Mouse (Mus musculus): ENCODE data around the gene Hist1h2be. TPM values are rescaled to one million over a fixed set of nuclear protein-coding genes. Genes with fewer than 3 reads are reported as not detected.
"Not testable (repeated sequence)": the region's sequence is repeated elsewhere in the genome, so short reads cannot be mapped to it uniquely, and the experiment has no call there.

Hist1h2be gene
- polyA plus RNA-seq, 1 experiment from 2014 or later = 2.2 TPM

DNA sequence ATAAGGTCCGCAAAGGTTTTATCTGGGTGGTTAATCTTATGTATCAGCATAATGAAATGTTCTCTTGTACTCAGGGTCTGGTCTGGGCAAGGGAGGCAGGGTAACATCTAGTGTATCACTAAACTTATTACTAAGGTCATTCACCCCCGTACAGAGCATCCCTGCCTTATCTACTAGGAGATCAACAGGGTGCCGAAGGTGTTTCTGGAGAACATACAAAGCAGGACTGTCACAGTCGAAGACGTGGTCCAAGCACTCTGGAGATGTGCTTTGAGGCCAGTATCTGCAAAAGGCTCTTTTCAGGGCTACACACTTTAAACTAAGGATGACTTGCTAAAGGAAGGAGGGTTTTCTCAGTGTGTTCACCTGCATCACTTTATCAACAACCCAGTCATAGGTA is 74.2 kb downstream of the Hist1h2be start:
- H3K27ac ChIP-seq (ENCODE audit: low read depth, low read length) = no peak overlapping the region; the same call in 1 of the 2 replicates

DNA sequence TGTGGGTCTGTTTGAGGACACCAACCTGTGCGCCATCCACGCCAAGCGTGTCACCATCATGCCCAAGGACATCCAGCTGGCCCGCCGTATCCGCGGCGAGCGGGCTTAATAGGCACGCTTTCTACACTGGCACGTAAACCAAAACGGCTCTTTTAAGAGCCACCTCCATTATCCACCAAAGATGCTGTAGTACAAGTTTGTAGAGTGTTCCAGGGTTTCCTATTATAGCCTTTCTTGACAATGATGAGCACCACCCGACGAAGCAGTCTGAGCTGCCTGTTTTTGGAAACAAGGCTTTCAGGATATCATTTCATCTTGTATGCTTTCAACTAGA is 76.2 kb downstream of the Hist1h2be start:
- not testable (repeated sequence) for H3K9me3 ChIP-seq (ENCODE audit: control insufficient read depth, low read length); DNase-seq (ENCODE audit: low spot score); H3K27ac ChIP-seq (ENCODE audit: low read depth, low read length); ATAC-seq (ENCODE audit: low FRiP score); H3K27me3 ChIP-seq (ENCODE audit: control insufficient read depth, insufficient read depth, low read length); H3K36me3 ChIP-seq (ENCODE audit: control insufficient read depth, insufficient read depth, low read length); H3K4me1 ChIP-seq (replicated peaks; ENCODE audit: control insufficient read depth, insufficient read depth, low read length); H3K9ac ChIP-seq (ENCODE audit: low read depth, low read length)
- Histone ChIP-seq H3K4me3 (ENCODE audit: low read depth, low read length) (peak overlapping the region; percentile 39), H3K4me2 (replicated peaks; ENCODE audit: low read depth, low read length) (peak overlapping the region; percentile 32; the same call in 1 of the 2 replicates)
- WGBS = 0% methylated on average over 3 of the region's 14 CpGs

More for the DNA sequence above, 74.2 kb downstream of the Hist1h2be start:
- H3K27me3 ChIP-seq (ENCODE audit: control insufficient read depth, insufficient read depth, low read length) = no peaks in the 10 kb centered on the region
- no peak for ATAC-seq (ENCODE audit: low FRiP score)
- DNase-seq (ENCODE audit: low spot score) = no peak
- no peak overlapping the region for H3K4me3 ChIP-seq (ENCODE audit: low read depth, low read length)
- no peak overlapping the region for H3K9ac ChIP-seq (ENCODE audit: low read depth, low read length)
- no peaks in the 10 kb centered on the region for H3K9me3 ChIP-seq (ENCODE audit: control insufficient read depth, low read length)
- H3K4me1 ChIP-seq (replicated peaks; ENCODE audit: control insufficient read depth, insufficient read depth, low read length) = no peaks in the 10 kb centered on the region
- no peak overlapping the region for H3K4me2 ChIP-seq (replicated peaks; ENCODE audit: low read depth, low read length)
- no peaks in the 10 kb centered on the region for H3K36me3 ChIP-seq (ENCODE audit: control insufficient read depth, insufficient read depth, low read length)
- WGBS = 76% methylated on average over 5 of the region's 5 CpGs

DNA sequence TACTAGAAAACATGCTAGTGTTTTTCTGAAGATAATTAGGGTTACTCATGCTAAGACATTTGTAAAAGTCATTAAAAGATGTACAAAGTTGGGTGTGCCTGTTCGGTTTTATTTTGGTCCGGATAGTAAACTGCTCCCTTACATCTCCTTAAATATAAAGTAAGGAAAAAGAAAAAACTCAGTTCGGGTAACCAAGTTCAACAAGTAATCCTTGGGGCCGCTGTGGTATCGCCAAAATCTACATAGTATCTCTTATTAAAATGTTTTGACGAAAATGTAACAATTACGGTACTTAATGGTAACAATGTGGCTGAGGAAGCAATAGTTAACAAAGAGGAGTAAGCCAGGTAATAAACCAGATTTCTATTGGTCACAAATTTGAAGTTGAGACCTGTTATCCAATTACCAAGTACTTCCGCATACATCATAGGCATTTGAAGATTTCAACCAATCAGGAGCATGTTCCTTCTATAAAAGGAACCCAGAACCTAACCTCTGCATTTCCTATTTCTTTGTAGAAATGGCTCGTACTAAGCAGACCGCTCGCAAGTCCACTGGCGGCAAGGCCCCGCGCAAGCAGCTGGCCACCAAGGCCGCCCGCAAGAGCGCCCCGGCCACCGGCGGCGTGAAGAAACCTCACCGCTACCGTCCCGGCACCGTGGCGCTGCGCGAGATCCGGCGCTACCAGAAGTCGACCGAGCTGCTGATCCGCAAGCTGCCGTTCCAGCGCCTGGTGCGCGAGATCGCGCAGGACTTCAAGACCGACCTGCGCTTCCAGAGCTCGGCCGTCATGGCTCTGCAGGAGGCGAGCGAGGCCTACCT is 76.7 kb downstream of the Hist1h2be start, which contains the start of gene Hist1h3f:
Gene Hist1h3f (plus strand): TSS at position 88 of the 822 bp plus-strand sequence.
- under 1% methylated on average over 14 of the region's 45 CpGs for WGBS
- Histone ChIP-seq H3K9ac (ENCODE audit: low read depth, low read length) (peak within 1 kb of the TSS; percentile 64), H3K4me3 (ENCODE audit: low read depth, low read length) (peak within 1 kb of the TSS; percentile 40), H3K27ac (ENCODE audit: low read depth, low read length) (peak within 1 kb of the TSS; percentile 86), H3K27me3 (ENCODE audit: control insufficient read depth, insufficient read depth, low read length) (no peaks in the 10 kb centered on the region), H3K4me1 (replicated peaks; ENCODE audit: control insufficient read depth, insufficient read depth, low read length) (no peaks in the 10 kb centered on the region), H3K9me3 (ENCODE audit: control insufficient read depth, low read length) (no peaks in the 10 kb centered on the region), H3K36me3 (ENCODE audit: control insufficient read depth, insufficient read depth, low read length) (no peaks in the 10 kb centered on the region), H3K4me2 (replicated peaks; ENCODE audit: low read depth, low read length) (peak within 1 kb of the TSS; percentile 67)
- ATAC-seq (ENCODE audit: low FRiP score) (peak; percentile 94), DNase-seq (ENCODE audit: low spot score) (peak; percentile 88)

DNA sequence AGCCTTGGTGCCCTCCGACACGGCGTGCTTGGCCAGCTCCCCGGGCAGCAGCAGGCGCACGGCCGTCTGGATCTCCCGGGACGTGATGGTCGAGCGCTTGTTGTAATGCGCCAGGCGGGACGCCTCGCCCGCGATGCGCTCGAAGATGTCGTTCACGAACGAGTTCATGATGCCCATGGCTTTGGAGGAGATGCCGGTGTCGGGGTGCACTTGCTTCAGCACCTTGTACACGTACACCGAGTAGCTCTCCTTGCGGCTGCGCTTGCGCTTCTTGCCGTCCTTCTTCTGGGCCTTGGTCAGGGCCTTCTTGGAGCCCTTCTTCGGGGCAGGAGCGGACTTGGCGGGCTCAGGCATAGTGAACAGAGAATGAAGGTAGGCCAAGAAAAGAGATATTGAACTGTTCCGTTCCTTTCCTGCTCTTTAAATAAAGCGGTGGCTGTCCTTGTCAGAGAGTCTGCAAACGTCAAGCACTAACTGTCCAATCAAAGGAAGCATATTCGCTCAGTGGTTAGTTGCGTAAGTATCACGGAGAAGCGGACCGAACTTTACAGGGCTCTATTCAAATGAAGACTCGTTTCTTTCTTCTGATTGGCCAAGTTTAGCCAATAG is 77.8 kb downstream of the Hist1h2be start, which contains the start of gene Hist1h2bh:
Gene Hist1h2bh (minus strand): TSS at position 394 of the 609 bp plus-strand sequence.
- DNase-seq (ENCODE audit: low spot score) = peak; percentile 77
- Histone ChIP-seq H3K4me3 (ENCODE audit: low read depth, low read length) (peak within 1 kb of the TSS; percentile 40), H3K27ac (ENCODE audit: low read depth, low read length) (peak within 1 kb of the TSS; percentile 86), H3K4me2 (replicated peaks; ENCODE audit: low read depth, low read length) (peak within 1 kb of the TSS; percentile 67), H3K9ac (ENCODE audit: low read depth, low read length) (peak within 1 kb of the TSS; percentile 64)
- H3K4me1 ChIP-seq (replicated peaks; ENCODE audit: control insufficient read depth, insufficient read depth, low read length); H3K36me3 ChIP-seq (ENCODE audit: control insufficient read depth, insufficient read depth, low read length); H3K27me3 ChIP-seq (ENCODE audit: control insufficient read depth, insufficient read depth, low read length); H3K9me3 ChIP-seq (ENCODE audit: control insufficient read depth, low read length): not testable (repeated sequence)
- under 1% methylated on average over 24 of the region's 42 CpGs for WGBS
- peak; percentile 93 for ATAC-seq (ENCODE audit: low FRiP score)

DNA sequence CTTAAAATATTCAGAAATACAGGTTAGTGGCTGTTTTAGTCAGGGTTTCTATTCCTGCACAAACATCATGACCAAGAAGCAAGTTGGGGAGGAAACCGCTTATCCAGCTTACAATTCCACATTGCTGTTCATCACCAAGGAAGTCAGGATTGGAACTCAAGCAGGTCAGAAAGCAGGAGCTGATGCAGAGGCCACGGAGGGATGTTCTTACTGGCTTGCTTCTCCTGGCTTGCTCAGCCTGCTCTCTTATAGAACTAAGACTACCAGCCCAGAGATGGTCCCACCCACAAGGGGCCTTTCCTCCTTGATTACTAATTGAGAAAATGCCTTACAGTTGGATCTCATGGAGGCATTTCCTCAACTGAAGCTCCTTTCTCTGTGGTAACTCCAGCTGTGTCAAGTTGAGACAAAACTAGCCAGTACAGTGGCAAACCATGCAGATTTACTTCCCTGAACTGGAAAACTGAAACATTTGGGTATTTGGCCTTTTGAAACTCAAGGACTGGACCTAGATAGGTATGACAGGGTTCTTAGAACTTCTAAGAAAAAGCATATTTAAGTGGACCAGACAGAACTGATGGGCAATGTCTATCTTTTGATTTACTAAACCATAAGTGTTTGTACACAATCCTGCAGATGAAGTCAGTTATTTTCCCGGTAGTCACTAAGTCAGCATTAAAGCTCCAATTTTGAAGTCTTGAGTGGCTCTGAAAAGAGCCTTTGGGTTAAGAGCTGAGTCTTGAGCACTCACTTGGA is 78.5 kb downstream of the Hist1h2be start:
- H3K9me3 ChIP-seq (ENCODE audit: control insufficient read depth, low read length); H3K27me3 ChIP-seq (ENCODE audit: control insufficient read depth, insufficient read depth, low read length); ATAC-seq (ENCODE audit: low FRiP score); H3K4me1 ChIP-seq (replicated peaks; ENCODE audit: control insufficient read depth, insufficient read depth, low read length); H3K36me3 ChIP-seq (ENCODE audit: control insufficient read depth, insufficient read depth, low read length): not testable (repeated sequence)
- Histone ChIP-seq H3K4me2 (replicated peaks; ENCODE audit: low read depth, low read length) (peak overlapping the region; percentile 57), H3K9ac (ENCODE audit: low read depth, low read length) (peak overlapping the region; percentile 64), H3K4me3 (ENCODE audit: low read depth, low read length) (peak overlapping the region; percentile 40), H3K27ac (ENCODE audit: low read depth, low read length) (peak overlapping the region; percentile 74)
- peak; percentile 39 for DNase-seq (ENCODE audit: low spot score)
- 9% methylated on average over 3 of the region's 3 CpGs for WGBS

DNA sequence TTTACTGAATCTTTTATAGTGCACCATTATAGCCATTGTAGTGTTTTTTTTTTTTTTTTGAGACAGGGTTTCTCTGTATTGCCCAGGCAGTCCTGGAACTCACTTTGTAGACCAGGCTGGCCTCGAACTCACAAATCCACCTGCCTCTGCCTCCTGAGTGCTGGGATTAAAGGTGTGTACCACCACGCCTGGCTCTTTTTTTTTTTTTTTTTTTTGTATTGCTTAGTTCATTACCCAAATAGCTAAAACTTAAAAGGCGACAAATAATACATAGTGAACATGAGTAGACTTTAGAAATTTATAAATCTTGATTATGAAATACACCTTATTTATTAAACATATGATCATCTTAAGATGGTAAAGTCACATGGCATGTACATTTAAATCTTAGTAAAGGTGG is 79.4 kb downstream of the Hist1h2be start:
- no peak for ATAC-seq (ENCODE audit: low FRiP score)
- no peaks in the 10 kb centered on the region for H3K27me3 ChIP-seq (ENCODE audit: control insufficient read depth, insufficient read depth, low read length)
- no peak overlapping the region for H3K27ac ChIP-seq (ENCODE audit: low read depth, low read length)
- H3K4me1 ChIP-seq (replicated peaks; ENCODE audit: control insufficient read depth, insufficient read depth, low read length) = 0 out of 2 replicates have a peak, but pooled peaks cover 2% of the 10 kb centered on the region
- no peak overlapping the region for H3K9ac ChIP-seq (ENCODE audit: low read depth, low read length)
- no peaks in the 10 kb centered on the region for H3K9me3 ChIP-seq (ENCODE audit: control insufficient read depth, low read length)
- no peak overlapping the region for H3K4me3 ChIP-seq (ENCODE audit: low read depth, low read length)
- WGBS = 95% methylated on average over 3 of the region's 3 CpGs
- no peak overlapping the region for H3K4me2 ChIP-seq (replicated peaks; ENCODE audit: low read depth, low read length)
- DNase-seq (ENCODE audit: low spot score) = no peak
- H3K36me3 ChIP-seq (ENCODE audit: control insufficient read depth, insufficient read depth, low read length) = no peaks in the 10 kb centered on the region

DNA sequence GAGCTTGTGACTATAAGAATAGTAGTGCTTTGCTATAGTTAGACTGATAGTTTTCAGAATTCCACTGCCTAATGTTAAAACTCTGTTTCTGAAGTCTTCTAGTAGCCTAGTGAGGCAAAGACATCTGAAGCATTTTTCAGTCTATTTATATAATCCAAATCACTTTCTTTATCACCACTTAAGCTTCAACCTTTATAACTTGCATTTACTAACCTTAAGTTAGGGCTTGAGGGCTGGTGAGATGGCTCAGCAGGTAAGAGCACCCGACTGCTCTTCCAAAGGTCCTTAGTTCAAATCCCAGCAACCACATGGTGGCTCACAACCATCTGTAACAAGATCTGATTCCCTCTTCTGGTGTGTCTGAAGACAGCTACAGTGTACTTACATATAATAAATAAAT is 81.1 kb downstream of the Hist1h2be start:
- not testable (repeated sequence) for ATAC-seq (ENCODE audit: low FRiP score); H3K27ac ChIP-seq (ENCODE audit: low read depth, low read length); H3K9ac ChIP-seq (ENCODE audit: low read depth, low read length); H3K27me3 ChIP-seq (ENCODE audit: control insufficient read depth, insufficient read depth, low read length); H3K4me2 ChIP-seq (replicated peaks; ENCODE audit: low read depth, low read length); H3K36me3 ChIP-seq (ENCODE audit: control insufficient read depth, insufficient read depth, low read length); DNase-seq (ENCODE audit: low spot score); H3K9me3 ChIP-seq (ENCODE audit: control insufficient read depth, low read length); H3K4me1 ChIP-seq (replicated peaks; ENCODE audit: control insufficient read depth, insufficient read depth, low read length); H3K4me3 ChIP-seq (ENCODE audit: low read depth, low read length)
- 76% methylated on average over 1 of the region's 1 CpGs for WGBS

DNA sequence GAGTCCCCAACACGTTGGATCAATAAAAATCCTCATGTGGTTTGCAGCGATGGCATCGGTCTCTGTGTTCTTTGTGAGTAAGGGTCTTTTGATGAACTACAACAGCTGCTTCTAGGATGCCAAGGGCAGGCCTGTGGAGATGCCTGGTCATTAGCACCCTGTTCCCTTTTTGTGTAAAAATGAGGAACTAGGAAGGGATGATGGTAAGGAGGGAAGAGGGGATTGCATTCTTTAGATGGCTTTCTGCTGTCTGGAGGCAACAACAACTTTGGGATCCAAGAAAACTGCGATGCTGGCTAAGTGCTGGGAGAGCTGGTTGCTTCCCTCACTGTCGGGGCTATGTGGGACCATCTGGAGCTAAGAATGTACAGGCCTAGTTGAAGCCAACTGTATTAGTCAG is 82.7 kb downstream of the Hist1h2be start:
- Histone ChIP-seq H3K27ac (ENCODE audit: low read depth, low read length) (no peak overlapping the region), H3K9me3 (ENCODE audit: control insufficient read depth, low read length) (no peaks in the 10 kb centered on the region), H3K4me3 (ENCODE audit: low read depth, low read length) (no peak overlapping the region), H3K27me3 (ENCODE audit: control insufficient read depth, insufficient read depth, low read length) (no peaks in the 10 kb centered on the region), H3K4me1 (replicated peaks; ENCODE audit: control insufficient read depth, insufficient read depth, low read length) (0 out of 2 replicates have a peak, but pooled peaks cover 4% of the 10 kb centered on the region), H3K9ac (ENCODE audit: low read depth, low read length) (no peak overlapping the region), H3K4me2 (replicated peaks; ENCODE audit: low read depth, low read length) (no peak overlapping the region), H3K36me3 (ENCODE audit: control insufficient read depth, insufficient read depth, low read length) (no peaks in the 10 kb centered on the region)
- DNase-seq (ENCODE audit: low spot score) = no peak
- 72% methylated on average over 5 of the region's 5 CpGs for WGBS
- no peak for ATAC-seq (ENCODE audit: low FRiP score)

All from hindbrain, embryonic 11.5 days (tissue).